Mouse (Mus musculus): Measurements from ENCODE around the gene Hyal2.
A peak's percentile ranks its signal among the peaks of the same experiment; 100 is the strongest.

Hyal2 gene

GRCm38 (mm10) chr9:107567702-107568319 is at the start of gene Hyal2:
TSS of gene Hyal2 (plus strand) at chr9:107567945.
- DNase-seq (ENCODE audit: low spot score): no peak

DNA sequence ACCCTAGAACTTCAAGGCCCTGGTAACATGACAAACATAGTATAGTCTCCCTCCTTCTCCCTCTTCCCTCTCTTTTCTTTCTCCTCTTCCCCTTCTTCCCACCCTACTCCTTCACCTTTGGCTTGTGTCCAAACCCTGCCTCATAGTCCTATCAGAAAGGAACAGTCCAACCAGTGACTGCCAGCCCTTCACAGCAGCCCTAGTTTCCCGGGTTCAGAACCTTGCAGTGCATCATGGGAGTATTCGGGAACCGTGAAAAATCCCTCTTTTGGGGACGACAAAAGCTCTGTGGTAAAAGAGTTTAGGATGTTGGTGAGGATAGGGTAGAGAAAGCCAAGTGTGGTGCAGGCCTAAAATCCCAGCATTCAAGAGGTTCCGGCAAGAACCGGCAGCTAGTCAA is 47.4 kb upstream of the Hyal2 start:
- no peak for DNase-seq (ENCODE audit: low spot score)

- DNase-seq (ENCODE audit: low spot score): no peak
Measured at GRCm38 (mm10) chr9:107521190-107521589, 46.6 kb upstream of the Hyal2 start.

- no peak for DNase-seq (ENCODE audit: low spot score)
Measured at GRCm38 (mm10) chr9:107521711-107522399, 45.9 kb upstream of the Hyal2 start.

DNA sequence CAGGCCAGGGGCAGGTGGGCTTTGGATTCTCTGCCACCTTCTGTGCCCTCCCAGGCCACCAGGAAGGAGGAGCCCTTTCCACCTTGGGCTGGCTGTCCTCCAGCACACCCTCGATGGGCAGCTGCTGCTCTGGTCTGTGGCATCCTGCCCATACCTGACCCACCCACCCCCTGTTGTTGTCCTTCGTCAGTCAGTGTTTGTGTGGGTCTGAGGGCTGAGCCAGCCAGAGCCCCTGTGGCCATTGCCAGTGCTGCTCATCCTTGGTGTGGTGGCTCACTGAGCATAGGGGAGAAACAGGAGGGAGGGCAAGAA is 45.4 kb upstream of the Hyal2 start:
- no peak for DNase-seq (ENCODE audit: low spot score)

GRCm38 (mm10) chr9:107526198-107527026 is 41.3 kb upstream of the Hyal2 start:
- DNase-seq (ENCODE audit: low spot score): peak; percentile 88

DNA sequence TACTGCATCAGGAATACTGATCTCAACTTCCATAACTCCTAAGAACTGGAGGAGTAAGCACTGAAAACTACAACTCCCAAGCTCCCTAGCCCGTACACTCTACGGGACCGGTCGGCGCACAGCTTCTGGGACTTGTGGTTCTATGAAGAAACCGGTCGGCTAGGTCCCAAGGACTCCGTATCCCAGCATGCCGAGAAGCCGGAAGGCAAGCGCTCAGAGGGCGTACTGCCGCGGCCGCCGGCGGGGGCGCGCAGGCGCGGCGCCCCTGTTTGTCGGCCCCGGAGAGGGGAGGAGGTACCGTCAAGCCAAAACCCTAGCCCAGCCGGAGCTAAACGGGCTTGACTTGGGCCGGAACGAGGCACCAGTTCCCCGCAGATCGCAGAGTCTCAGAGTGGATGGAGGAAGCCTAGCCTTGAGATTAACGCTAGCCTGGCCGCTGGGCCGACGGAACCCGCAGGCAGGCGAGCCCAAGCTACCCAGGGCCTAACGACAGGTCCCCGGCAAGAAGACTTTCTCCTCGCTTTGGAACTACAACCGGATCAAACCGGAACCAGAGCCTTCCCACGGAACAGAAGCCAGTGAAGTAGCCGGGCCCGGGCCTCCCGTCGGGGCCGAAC is 33.8 kb upstream of the Hyal2 start, which contains the start of gene Tmem115:
Tmem115 (plus strand) TSS at position 155 of the 617 bp plus-strand sequence.
- DNase-seq (ENCODE audit: low spot score): peak; percentile 96

DNA sequence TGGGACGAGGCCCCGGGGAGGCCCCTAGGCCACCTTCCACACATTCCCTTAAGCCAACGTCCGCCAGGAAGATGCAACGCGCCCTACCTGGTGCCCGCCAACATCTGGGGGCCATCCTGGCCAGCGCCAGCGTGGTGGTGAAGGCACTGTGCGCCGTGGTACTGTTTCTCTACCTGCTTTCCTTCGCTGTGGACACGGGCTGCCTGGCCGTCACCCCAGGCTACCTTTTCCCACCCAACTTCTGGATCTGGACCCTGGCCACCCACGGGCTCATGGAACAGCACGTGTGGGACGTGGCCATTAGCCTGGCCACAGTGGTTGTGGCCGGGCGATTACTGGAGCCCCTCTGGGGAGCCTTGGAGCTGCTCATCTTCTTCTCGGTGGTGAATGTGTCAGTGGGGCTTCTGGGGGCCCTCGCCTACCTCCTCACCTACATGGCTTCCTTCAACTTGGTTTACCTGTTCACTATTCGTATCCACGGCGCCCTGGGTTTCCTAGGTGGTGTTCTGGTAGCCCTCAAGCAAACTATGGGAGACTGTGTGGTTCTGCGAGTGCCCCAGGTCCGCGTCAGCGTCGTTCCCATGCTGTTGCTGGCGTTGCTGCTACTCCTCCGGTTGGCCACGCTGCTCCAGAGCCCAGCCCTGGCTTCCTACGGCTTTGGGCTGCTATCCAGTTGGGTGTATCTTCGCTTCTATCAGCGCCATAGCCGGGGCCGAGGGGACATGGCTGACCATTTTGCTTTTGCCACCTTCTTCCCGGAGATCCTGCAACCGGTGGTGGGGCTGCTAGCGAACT is 33.1 kb upstream of the Hyal2 start:
- DNase-seq (ENCODE audit: low spot score): no peak

- no peak for DNase-seq (ENCODE audit: low spot score)
Measured at GRCm38 (mm10) chr9:107538231-107538630, 29.5 kb upstream of the Hyal2 start.

DNA sequence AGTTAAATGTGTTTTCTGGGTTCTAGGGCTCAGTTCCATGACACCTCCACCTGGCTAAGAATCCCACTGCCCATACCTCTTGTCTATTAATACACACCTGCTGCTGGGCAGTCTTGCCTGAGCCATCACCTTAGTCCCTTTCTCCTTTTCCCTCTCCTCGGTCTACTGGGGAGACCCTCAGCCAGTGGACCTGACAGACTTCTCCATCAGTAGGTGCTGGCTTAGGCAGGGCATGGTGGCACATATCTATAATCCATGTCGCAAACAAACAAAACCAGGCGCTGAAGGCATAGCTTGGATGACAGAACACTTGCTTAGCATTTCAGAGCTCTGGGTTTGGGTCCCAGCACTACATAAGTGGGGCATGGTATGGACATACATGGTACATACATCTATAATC is 29.0 kb upstream of the Hyal2 start:
- no peak for DNase-seq (ENCODE audit: low spot score)

- DNase-seq (ENCODE audit: low spot score): no peak
Measured at GRCm38 (mm10) chr9:107539940-107540339, 27.8 kb upstream of the Hyal2 start.

DNA sequence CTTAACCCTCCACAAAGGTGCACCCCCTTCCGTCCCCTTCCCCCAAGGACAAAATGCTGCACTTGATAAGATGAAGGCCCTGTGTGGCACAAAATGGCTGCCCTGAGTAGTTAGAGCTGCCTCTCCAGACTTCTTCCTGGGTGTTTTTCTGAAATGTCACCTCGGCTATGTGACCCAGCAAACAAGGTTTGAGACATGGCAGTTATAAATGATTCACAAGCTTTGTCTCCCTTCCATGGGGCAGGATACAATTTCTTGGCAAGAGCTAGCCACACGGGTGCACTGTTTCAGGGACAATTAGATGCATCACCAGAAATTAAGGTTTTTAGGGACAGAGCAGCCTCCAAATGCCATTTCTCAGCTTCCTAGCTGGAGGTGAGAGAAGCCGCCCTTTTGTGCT is 27.3 kb upstream of the Hyal2 start:
- DNase-seq (ENCODE audit: low spot score): no peak

DNA sequence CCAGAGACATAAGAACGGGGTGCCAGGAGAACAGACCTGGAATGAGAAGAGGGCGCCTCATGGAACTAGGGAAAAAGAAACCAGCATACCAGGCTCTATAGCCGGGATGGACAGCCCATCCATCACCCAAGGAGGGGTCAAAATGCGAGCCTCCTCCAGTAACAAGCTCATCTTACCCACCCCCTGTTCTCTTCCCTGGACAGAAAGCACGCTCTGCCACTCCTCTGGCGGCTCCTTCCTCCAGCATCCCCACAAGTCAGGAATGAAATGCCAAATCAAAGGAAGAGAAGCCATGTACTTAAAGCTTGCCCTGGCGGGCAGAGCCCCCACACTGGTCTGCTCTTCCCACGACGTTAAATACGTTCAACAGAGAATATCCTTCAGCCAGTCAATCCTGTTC is 26.7 kb upstream of the Hyal2 start:
- no peak for DNase-seq (ENCODE audit: low spot score)

DNA sequence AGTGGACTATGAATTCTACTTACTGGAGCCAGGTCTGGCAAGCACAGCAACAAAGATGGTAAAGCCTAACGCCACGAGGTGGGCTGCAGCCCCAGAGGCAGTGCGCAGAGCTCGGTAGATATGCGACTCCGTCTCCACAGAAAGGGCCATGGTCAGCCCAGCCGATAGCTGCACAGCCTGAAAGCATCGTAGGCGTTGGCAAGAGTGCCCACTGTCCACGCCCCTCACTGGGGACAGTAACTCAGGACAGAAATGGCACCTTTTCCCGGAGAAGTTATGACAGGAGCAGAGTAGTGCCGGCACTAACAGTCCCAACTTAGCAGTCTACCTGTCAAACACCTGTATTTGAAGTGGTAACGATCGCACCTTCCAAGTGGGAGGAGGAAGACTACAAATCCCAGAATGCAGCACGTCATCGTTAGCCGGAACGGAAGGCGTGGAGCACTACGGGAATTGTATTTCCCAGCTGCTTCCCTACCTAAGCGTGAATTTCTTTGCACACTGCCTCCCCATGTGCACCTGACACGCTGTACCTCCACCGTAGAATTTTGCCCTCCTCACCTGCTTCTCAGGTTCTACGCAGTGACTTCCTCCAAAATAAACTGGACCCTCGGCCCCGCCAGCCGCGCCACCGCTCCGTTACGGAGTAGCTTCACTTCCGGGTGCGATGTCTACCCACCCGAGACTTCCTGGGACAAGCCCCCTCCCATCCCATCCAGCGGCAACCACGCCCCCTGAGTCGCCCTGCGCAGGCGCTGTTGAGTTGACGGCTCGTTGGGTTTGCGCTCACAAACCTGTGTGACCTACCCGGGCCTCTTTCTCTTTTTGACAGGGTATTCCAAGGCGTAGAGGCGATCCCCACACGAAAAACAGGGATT is 26.0 kb upstream of the Hyal2 start, which contains the start of the genes Cyb561d2 and Nprl2:
Cyb561d2 (minus strand) TSS at position 720 of the 878 bp plus-strand sequence.
Nprl2 (plus strand) TSS at position 753 of the 878 bp plus-strand sequence.
- peak; percentile 94 for DNase-seq (ENCODE audit: low spot score)

DNA sequence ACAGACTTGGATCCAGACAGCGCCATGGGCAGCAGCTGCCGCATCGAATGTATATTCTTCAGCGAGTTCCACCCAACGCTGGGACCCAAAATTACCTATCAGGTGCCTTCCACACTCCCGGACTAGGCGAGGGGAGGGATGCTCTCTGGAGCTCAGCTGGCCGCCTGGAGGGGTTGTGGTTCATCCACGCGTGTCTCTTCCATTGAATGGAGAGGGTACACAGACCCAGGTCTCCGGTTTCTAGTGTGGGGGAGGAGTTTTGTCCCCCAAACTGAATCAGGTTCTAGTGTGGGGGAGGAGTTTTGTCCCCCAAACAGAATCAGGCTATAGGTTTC is 25.4 kb upstream of the Hyal2 start:
- DNase-seq (ENCODE audit: low spot score): no peak

DNA sequence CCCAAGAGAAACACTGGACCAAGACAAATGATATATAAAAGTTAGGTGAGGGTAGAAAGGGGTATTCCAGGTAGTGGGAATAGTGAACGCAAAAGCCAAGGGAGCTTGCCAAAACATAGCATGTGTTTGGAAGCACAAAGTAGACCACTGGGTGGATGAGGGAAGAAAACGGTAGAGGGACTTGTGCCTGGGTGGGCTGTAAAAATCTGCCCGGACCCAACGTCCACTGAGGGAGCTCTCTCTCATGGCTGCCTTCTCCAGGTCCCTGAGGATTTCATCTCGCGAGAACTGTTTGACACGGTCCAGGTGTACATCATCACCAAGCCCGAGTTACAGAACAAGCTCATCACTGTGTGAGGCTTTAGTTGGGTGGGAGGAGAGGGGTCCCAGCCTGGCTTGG is 25.0 kb upstream of the Hyal2 start:
- no peak for DNase-seq (ENCODE audit: low spot score)

GRCm38 (mm10) chr9:107543299-107543698 is 24.4 kb upstream of the Hyal2 start:
- DNase-seq (ENCODE audit: low spot score): no peak

DNA sequence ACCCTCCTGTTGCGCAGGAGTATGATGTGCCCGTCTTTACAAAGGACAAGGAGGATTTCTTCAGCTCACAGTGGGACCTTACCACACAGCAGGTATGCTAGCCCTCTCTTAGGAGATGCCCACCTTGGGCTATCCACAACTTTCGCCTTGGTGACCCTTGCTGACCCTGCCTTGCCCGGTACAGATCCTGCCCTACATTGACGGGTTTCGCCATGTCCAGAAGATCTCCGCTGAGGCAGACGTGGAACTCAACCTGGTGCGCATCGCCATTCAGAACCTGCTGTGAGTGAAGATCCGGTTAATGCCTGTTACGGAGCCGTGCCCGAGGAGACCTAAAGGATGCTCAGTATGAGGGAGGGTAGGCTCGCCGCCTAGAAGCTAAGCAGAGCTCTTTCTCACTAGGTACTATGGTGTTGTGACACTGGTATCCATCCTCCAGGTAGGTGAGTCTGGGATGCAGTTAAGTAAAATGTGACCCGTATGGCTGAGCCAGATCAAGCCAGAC is 23.5 kb upstream of the Hyal2 start:
- no peak for DNase-seq (ENCODE audit: low spot score)

- no peak for DNase-seq (ENCODE audit: low spot score)
Measured at GRCm38 (mm10) chr9:107544729-107545128, 23.0 kb upstream of the Hyal2 start.

DNA sequence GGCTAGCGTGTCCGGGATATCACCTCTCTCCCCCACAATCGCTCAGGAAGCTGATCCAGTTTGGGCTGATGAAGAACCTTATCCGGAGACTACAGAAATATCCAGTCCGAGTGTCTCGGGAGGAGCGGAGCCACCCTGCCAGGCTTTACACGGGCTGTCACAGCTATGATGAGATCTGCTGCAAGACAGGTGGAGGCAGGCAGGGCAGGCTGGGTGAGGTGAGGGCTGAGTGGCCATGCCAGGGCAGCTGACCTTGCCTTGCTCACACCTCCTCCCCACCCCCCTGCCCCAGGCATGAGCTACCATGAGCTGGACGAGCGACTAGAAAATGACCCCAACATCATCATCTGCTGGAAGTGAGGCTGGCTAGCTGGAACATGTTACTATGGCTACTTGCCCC is 22.5 kb upstream of the Hyal2 start:
- no peak for DNase-seq (ENCODE audit: low spot score)

- DNase-seq (ENCODE audit: low spot score): no peak
Measured at GRCm38 (mm10) chr9:107545602-107546001, 22.1 kb upstream of the Hyal2 start.

All from testis, postnatal 14 days (tissue).